Mouse (Mus musculus) large intestine, adult 2 months (tissue): Measurements from ENCODE around the gene Nfkbil1. TPM values are rescaled to one million over a fixed set of nuclear protein-coding genes. Genes with fewer than 3 reads are reported as not detected.

Experiments
- DNase-seq: peaks from one replicate; pipeline ENCODE4 v3.0.0-alpha.2; 2012; ENCODE audit warnings: low read depth, low spot score
- WGBS: fragments of 180-500 bp; shearing (Covaris S2); methylation state at CpG from one replicate; pipeline ENCODE4 v1.1.7; 2018; 5-methylcytosine and 5-hydroxymethylcytosine counted together
- polyA plus RNA-seq: library from polyadenylated mRNA; depleted of rRNA; stranded (reverse); fragments of >200 nt; gene quantifications from 2 replicates; pipeline ENCODE4 v1.2.3, GENCODE M21; 2012

The Nfkbil1 gene
- polyA plus RNA-seq, 1 experiment, result 11.8 TPM

DNA sequence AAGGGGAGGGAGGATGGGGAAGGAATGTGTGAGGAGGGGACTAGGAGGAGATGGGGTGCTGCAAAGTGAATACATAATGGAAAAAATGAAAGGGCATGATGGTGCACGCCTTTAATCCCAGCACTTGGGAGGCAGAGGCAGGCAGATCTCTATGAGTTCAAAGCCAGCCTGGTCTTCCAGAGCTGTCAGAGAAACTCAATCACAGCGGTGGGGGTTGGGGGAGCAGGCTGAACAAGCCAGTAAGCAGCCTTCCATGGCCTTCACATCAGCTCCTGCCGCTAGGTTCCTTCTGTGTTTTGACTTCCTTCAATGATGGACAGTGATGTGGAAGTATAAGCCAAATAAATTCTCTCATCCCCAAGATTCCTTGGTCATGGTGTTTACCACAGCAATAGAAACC lies 19.7 kb upstream of the Nfkbil1 start:
- DNase-seq, result no peak
- WGBS, result 74% methylated on average over 3 of the region's 3 CpGs

DNA sequence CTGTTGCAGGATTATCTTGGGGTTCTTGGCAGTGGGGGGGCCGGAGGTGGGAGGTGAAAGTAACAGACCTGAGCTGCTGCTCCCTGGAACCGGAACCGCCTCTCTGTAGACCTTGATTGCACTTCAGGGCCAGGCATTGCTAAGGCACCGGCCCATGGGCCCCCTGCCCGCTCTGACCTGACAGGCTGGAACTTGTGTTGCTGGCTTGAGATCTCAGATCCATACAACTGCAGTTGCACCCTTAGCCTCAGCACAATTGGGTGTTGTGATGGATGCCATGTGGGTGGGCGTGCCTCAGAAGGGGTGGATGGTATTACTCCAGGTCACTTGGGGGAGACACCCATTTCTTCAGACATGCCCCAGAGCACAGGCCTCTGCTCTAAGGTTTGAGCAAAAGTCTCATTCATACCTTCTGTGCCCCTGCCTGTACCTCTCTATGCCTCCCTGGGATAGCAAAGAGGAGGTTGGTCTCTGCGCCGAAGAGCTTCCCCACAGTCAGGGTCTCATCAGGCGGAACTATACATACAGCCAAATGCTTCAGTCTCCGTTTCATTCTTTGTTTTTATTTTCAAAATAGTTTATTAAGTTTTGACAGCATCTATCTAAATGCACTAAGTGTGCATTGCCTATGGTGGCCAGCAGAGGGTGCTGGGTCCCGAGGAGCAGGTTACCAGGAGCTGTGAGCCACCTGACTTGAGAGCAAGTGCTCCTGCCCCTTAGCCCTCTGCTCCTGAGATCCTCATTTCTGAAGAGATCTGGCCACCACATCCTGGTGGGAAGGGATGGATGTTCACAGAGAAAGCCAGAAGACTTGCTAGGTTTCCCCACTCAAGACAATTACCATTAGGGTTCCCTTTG lies 18.9 kb upstream of the Nfkbil1 start:
- WGBS, result 52% methylated on average over 11 of the region's 11 CpGs
- no peak for DNase-seq

DNA sequence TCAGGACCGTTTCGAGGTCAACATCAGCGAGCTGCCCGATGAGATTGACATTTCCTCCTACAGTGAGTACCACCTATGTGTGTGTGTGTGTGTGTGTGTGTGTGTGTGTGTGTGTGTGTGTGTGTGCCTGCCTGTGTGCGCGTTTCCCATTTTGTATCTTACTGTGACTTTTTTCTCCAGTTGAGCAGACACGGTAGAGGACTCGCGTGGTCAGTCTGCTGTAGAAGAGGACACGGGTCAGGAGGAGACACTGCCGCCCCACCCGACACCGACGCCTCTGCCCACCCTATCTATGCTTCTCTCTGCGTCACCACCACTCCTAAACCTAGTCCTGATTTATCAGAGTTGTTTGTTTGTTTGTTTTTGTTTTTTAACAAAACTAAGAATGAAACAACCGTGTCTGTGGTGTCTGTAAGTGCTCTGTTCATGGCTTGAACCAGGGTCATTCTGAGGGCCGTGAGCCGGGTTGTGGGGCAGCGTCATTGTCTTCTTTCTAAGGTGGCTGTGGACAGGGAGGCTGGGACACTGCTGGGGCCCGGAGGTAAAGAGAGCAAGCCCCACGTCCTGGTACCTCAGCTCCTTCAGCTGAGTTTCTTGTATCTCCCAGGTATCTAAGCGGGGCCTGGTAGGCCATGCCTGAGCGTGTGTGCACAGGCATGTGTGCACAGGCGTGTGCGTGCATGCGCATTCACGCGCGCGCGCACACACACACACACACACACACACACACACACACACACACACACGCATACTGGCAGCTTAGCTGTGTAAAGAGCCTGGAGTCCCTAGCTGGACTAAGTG lies 17.9 kb upstream of the Nfkbil1 start:
- no peak for DNase-seq
- WGBS, result 78% methylated on average over 32 of the region's 32 CpGs

DNA sequence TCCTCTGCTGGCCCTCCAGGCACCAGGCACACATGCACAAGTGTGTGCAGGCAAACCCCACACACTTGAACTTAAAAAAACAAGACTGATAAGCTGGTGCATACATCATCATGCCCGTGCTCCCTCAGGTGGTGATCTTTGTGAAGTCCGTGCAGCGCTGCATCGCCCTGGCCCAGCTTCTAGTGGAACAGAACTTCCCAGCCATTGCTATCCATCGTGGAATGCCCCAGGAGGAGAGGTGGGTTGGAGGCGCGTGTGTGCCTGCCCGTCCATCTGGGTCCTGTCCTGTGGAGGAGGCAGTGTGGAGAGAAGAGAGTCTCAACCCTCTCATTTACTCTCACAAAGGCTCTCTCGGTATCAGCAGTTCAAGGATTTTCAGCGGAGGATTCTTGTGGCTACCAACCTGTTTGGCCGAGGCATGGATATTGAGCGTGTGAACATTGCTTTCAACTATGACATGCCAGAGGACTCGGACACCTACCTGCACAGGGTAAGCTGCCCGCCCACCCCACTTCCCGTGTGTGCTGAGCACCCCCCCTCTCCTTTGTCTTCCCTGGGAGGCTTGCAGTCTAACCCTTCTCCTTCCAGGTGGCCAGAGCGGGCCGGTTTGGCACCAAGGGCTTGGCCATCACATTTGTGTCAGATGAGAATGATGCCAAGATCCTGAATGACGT lies 17.2 kb upstream of the Nfkbil1 start:
- WGBS, result 74% methylated on average over 18 of the region's 18 CpGs
- DNase-seq, result no peak

DNA sequence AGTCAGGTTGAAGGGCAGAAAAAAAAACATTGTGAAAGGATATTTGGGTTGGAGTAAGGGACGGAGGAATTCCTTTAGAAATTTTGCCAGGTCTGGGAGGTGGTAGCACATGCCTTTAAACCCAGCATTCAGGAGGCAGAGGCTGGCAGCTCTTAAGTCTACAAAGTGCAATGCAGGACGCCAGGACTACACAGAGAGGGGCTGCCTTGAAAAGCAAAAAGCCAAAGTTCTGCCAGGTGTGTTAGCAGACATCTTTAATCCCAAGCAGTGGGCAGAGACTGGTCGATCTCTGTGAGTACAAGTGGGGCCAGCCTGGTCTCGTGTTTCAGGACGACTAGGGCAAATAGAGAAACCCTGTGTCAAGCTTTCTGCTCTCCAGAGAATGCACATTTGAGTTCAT lies 16.4 kb upstream of the Nfkbil1 start:
- 74% methylated on average over 5 of the region's 5 CpGs for whole genome bisulfite sequencing
- DNase-seq, result no peak

DNA sequence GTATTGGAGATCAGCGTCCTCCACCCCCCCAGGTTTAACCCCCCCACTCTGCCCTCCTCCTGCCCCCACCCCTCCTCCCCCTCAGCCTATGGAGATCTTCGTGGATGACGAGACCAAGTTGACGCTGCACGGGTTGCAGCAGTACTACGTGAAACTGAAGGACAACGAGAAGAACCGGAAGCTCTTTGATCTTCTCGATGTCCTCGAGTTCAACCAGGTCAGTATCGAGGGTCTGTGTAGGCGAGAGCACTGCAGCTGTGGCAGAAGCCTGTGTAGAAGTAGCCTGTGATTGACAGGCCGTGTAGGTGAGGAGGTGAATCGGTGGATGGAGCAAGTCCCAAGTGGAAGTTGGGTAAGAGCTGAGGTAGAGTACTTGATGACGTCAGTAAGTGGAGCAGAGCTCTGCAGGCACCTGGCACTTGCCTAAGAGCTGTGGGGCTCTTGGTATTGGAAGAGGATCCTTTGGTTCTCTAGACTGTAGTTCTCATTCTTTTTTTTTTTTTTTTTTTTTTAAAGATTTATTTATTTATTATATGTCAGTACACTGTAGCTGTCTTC lies 15.6 kb upstream of the Nfkbil1 start:
- DNase-seq, result no peak
- WGBS, result 71% methylated on average over 15 of the region's 15 CpGs

- DNase-seq, result no peak
- 87% methylated on average over 3 of the region's 3 CpGs for WGBS
These were observed 14.9 kb upstream of the Nfkbil1 start for GRCm38 (mm10) chr17:35250348-35251120.

DNA sequence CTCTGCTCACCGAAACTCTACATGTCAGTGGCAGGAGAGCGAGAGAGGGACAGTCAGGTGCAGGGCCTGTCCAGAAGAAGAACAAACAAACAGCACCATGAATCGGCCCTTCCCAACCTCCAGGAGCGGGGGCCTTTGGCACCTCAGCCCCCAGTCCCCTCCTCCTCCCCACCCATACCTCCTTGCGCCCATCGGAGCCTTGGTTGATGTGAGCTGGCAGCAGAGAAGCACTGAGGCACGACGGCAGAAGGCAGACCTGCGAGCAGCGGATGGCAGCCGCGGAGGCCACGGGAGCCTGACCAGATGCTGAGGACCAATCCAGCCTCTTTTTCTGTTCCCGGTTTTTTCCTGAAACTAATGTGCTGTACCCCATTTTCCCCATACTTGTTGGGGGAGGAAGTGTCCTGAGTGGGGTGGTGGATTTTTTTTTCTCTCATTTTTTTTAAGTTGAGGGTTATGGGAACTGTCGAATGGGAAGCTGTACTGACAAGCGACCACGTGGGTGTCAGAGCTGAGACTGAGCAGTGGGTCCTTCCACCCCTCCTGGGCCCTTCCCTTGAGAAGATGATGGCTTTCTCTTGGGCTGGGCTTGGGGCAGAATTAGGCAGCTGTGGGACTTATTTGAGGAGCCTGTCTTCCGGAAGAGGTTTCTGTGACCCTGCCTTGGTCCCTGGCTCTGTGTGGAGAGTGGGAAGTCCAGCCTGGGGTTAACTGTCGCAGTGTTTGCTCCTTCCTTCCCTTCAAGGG lies 14.0 kb upstream of the Nfkbil1 start:
- 84% methylated on average over 19 of the region's 19 CpGs for whole genome bisulfite sequencing
- no peak for DNase-seq

DNA sequence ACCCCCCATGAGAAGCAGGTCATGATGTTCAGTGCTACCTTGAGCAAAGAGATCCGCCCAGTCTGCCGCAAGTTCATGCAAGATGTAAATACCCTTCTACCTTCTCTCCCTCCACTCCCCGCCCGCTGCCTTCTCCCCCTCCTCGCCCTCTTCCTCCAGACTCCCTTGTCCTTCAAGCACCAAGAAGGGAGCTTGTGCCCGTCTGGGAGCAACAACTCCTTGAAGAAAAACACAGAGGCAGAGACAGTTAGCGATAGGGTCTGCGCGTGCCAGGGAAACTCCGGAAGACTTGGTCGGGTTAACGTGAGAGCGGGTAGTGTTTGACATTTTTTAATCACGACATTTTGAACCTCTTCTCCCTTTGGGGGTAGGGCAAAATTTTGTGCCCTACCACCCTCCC lies 13.4 kb upstream of the Nfkbil1 start:
- 84% methylated on average over 14 of the region's 14 CpGs for WGBS
- DNase-seq, result no peak

- WGBS, result 82% methylated on average over 7 of the region's 7 CpGs
- no peak for DNase-seq
These were observed 11.6 kb upstream of the Nfkbil1 start for GRCm38 (mm10) chr17:35247144-35247543.

- no peak for DNase-seq
- 66% methylated on average over 15 of the region's 15 CpGs for WGBS
These were observed 10.4 kb upstream of the Nfkbil1 start for GRCm38 (mm10) chr17:35245731-35246623.

- DNase-seq, result no peak
- WGBS, result 16% methylated on average over 2 of the region's 2 CpGs
These were observed 9.4 kb upstream of the Nfkbil1 start for GRCm38 (mm10) chr17:35244999-35245398.

DNA sequence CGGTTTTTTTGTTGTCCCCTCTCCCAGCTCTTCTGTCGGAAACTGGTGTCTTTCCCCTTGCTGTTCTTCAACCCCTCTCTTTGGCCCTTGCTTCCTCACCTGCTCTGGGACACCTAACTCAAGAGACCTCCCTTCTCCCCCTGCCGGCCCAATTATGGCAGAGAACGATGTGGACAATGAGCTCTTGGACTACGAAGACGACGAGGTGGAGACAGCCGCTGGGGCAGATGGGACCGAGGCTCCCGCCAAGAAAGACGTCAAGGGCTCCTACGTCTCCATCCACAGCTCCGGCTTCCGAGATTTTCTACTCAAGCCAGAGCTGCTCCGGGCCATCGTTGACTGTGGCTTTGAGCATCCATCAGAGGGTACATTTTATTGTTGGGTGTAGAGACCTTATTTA lies 7.5 kb upstream of the Nfkbil1 start:
- 1% methylated on average over 16 of the region's 16 CpGs for WGBS

GRCm38 (mm10) chr17:35242015-35242941 lies 6.7 kb upstream of the Nfkbil1 start:
- under 1% methylated on average over 55 of the region's 55 CpGs for WGBS

More for the DNA sequence above, 7.5 kb upstream of the Nfkbil1 start:
- no peak for DNase-seq

DNA sequence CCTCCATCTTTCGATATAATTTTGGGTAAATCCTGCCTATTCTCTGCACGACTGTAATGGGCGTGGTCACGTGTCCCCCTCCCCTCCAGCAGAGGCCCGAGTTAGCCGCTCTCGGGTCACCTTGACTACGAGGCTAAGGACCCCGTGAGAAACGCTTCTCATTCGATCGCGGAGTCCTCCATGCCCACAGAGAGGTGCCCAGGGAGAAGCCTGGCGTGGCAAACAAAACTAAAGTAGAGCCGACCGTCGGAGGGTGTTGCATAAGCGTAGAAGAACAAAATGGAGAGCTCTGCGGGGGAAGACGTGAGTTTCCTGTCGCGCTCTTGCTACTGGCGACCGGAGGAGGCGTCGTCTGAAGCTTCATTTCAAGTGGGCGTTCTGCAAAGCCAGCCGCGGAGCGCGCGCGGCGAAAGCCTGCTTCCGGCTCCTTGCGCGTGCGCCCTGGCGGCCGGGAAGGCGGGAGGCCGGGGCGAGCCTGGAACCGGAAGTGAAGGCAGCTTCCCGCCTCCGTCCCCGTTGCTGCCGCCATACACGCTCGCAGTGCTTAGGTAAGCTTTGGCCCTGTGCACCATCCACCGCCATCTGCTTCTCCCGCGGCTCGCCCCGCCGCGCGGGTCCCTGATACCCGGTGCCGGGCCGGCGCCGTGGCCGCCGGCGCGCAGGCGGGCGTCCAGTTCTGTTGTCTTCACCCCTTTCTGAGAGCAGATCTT lies 5.9 kb upstream of the Nfkbil1 start, which contains the start of gene Ddx39b:
TSS of gene Ddx39b (plus strand) at position 442 of the 710 bp plus-strand sequence.
- WGBS, result under 1% methylated on average over 69 of the region's 69 CpGs

More at GRCm38 (mm10) chr17:35242015-35242941, 6.7 kb upstream of the Nfkbil1 start:
- no peak for DNase-seq

More for the DNA sequence above, 5.9 kb upstream of the Nfkbil1 start, which contains the start of gene Ddx39b:
- DNase-seq, result peak; percentile 76
